Mouse (Mus musculus): Measurements from ENCODE around the gene Gm10322.

The Gm10322 gene

DNA sequence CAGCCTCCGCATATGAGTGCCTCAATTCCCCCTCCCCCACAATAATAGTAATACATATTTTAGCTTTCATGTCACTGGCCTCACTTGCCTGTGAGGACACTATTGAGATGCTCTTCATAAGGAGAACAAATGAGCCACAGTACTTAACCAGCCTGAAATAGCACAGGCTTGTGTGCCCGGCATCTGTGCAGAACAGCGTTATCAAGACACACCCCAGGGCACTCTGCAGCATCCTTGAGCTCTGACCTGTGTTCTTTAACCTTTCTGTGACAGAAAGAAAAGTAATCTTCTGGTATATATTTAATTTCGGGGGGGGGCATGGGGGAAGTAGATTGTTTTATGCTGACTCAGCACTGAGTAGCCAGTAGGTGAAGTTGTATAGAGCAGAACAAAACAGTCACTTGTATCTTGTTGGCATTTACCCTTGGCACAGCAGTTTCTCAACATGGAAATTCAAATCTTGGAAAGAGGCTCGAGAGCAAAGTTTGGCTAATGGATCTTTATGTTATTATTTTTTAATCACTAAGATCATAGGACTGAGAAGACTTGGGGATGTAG, 31.0 kb downstream of the Gm10322 start:
- no peak for DNase-seq (ENCODE audit: low spot score in 2 of 2)

DNA sequence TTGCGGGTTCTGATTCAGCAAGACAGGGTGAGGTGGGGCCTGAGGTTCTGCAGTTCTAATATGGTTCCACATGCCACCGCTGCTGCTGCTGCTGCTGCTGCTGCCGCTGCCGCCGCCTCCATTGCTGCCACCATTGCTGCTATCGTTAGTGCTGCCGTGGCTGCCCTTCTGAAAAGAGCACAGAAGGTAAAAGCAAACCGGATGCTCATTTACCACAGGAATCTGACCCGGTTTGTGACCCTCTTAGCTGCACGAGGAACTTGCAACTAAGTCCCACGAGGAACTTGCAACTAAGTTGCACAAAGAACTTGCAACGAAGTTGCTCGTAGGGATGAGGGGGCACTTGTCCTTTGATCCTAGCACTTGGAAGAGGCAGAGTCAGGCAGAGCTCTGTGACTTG, 40.9 kb downstream of the Gm10322 start:
- DNase-seq (ENCODE audit: low spot score in 2 of 2) = no peak

DNA sequence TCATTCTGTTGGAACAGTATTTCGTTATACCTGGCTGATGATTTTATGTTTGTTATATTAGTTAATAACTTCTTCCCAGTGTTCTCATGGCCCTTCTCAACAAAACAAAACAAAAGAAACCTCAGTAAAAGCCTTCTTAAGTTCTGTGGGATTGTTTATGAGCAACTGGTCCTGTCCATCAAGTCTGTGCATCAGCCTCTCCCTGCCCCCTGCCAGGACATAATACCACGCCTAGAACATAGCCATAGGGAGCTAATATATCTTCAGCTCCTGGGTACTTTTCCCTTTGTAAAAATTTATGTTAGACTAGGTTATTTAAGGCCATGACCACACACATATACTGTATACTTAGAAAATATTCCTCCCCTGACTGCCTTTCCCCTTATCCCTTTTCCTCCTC, 48.9 kb downstream of the Gm10322 start:
- no peak for DNase-seq (ENCODE audit: low spot score in 2 of 2)

DNA sequence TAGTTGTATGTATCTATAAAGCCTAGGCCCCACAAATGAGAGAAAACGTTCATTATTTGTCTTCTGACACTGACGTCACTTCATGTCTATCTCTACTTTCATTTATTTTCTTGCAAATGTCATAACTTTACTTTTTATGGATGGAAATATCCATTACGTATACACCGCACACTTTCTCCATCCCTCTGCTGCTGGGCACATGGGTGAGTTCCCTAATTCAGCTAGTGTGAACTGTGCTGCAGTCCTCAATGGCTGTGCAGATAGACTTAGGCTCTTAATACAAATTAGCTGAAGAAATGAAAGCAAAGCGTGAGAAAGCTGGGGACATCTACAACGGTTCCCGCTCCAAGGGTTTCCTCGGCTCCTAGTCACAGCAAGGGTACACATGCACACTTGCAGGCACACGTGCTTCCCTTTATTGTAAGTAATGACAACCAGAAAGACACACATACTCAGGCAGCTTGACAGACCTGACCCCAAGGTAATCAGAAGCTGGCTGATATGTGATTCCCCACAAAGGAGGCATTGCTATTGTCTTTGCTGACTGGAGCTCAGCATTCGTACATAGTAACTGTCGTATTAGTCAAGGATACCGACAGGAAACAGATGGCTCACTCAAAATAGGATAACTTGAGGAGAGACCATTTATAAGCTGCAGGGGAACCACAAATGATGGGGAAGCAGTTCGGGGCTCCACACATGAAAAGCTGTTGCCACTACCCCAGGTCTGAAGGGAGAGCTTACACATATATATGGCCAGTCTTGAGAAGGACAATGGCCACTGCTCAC, 49.8 kb downstream of the Gm10322 start:
- DNase-seq (ENCODE audit: low spot score in 2 of 2) = peak in 1 of 2 experiments; percentile 6
